Mouse (Mus musculus) limb, embryonic 15.5 days (tissue): ENCODE results near the gene Dhx15. TPM values are rescaled to one million over a fixed set of nuclear protein-coding genes. Genes with fewer than 3 reads are reported as not detected.

Experiments
- ATAC-seq: fragments of 200-750 bp; cut with Nextera tagmentation; 2 replicates; pipeline ENCODE4 v1.8.0; 2017; ENCODE audit warnings: low read depth, moderate TSS enrichment; ENCODE audit not compliant: insufficient number of reproducible peaks, low FRiP score, low TSS enrichment
- H3K27ac ChIP-seq: fragments of 300-500 bp; sonication (generic); 2 replicates; pipeline ENCODE4 v1.5.1; 2015; ENCODE audit warnings: moderate library complexity, mild to moderate bottlenecking, inconsistent platforms
- H3K27me3 ChIP-seq: fragments of 300-500 bp; sonication (generic); 2 replicates; pipeline ENCODE4 v1.6.1; 2015; ENCODE audit warnings: inconsistent platforms
- H3K36me3 ChIP-seq: fragments of 300-500 bp; sonication (generic); 2 replicates; pipeline ENCODE4 v1.6.1; 2015; ENCODE audit warnings: inconsistent platforms
- H3K4me1 ChIP-seq: fragments of 300-500 bp; sonication (generic); 2 replicates; pipeline ENCODE4 v1.6.1; 2015; ENCODE audit warnings: inconsistent platforms
- H3K4me2 ChIP-seq: fragments of 300-500 bp; sonication (generic); 2 replicates; pipeline ENCODE4 v1.6.1; 2015; ENCODE audit warnings: mild to moderate bottlenecking, inconsistent platforms
- H3K4me3 ChIP-seq: fragments of 300-500 bp; sonication (generic); 2 replicates; pipeline ENCODE4 v1.5.1; 2015; ENCODE audit warnings: mild to moderate bottlenecking, inconsistent platforms
- H3K9ac ChIP-seq: fragments of 300-500 bp; sonication (generic); 2 replicates; pipeline ENCODE4 v1.6.1; 2015; ENCODE audit warnings: inconsistent platforms
- H3K9me3 ChIP-seq: fragments of 300-500 bp; sonication (generic); 2 replicates; pipeline ENCODE4 v1.6.1; 2016; ENCODE audit warnings: inconsistent platforms
- WGBS: fragments of 180-500 bp; shearing (Covaris S2); methylation state at CpG from one replicate; pipeline ENCODE4 v1.1.7; 2015; 5-methylcytosine and 5-hydroxymethylcytosine counted together
- polyA plus RNA-seq: library from polyadenylated mRNA; unstranded; fragments of >200 nt; fragmentation: Nextera tagmentation; extraction: Ambion mirVana; gene quantifications from 2 replicates; pipeline ENCODE4 v1.2.1, GENCODE M21; 2015

Dhx15 gene
- polyA plus RNA-seq, 1 experiment from 2014 or later = 139 TPM

DNA sequence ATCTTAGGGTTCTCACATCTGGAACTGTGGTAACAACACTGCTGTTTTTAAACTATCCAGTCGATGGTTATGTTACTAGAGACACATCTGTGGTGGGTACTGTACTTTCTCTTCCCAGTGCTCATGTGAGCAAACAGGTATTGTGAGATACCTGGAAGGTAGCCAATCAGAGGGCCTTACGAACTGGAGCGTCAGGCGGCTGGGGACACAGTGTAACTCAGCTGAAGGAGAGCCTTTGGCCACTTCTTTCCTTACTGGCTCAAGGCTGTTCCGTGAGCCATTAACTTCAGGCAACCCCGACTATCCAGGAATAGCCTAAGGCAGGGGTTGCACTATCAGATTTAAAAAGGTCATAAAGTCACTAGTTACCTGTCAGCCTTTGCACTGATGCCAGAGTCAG lies 51.5 kb downstream of the Dhx15 start:
- Histone ChIP-seq H3K4me2 (no peak overlapping the region), H3K27ac (no peak overlapping the region), H3K9ac (no peak overlapping the region), H3K36me3 (peaks cover 23% of the 10 kb centered on the region; the same call in 1 of the 2 replicates), H3K4me3 (no peak overlapping the region), H3K27me3 (no peaks in the 10 kb centered on the region), H3K9me3 (no peaks in the 10 kb centered on the region), H3K4me1 (peaks cover 6% of the 10 kb centered on the region)
- ATAC-seq = no peak
- WGBS = 65% methylated on average over 6 of the region's 6 CpGs

DNA sequence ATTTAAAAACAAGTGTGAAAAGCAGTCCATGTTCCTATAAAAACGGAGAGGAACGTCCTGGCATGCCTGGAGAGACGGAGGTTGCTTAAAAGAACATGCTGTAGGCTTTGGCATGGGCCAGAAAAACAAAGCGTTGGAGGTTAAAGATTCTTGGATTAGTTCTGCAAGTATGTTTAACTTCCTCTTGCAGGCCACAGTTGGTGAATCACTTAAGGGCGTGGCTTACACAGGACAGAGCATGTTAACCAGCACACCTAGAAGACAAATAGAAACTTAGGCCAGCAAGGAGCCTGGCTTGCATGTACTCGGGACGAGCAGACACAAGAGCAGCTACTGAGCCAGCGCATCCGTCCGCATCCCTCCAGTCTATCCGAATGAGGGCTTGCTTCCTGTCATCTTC lies 52.2 kb downstream of the Dhx15 start:
- WGBS = 71% methylated on average over 11 of the region's 11 CpGs
- no peak overlapping the region for H3K4me2 ChIP-seq
- no peaks in the 10 kb centered on the region for H3K27me3 ChIP-seq
- no peaks in the 10 kb centered on the region for H3K9me3 ChIP-seq
- no peak overlapping the region for H3K9ac ChIP-seq
- peaks cover 23% of the 10 kb centered on the region; the same call in 1 of the 2 replicates for H3K36me3 ChIP-seq
- no peak for ATAC-seq
- peaks cover 6% of the 10 kb centered on the region for H3K4me1 ChIP-seq
- H3K27ac ChIP-seq = 0 out of 2 replicates have a peak overlapping the region, but pooled peaks have one; percentile 9
- H3K4me3 ChIP-seq = no peak overlapping the region

DNA sequence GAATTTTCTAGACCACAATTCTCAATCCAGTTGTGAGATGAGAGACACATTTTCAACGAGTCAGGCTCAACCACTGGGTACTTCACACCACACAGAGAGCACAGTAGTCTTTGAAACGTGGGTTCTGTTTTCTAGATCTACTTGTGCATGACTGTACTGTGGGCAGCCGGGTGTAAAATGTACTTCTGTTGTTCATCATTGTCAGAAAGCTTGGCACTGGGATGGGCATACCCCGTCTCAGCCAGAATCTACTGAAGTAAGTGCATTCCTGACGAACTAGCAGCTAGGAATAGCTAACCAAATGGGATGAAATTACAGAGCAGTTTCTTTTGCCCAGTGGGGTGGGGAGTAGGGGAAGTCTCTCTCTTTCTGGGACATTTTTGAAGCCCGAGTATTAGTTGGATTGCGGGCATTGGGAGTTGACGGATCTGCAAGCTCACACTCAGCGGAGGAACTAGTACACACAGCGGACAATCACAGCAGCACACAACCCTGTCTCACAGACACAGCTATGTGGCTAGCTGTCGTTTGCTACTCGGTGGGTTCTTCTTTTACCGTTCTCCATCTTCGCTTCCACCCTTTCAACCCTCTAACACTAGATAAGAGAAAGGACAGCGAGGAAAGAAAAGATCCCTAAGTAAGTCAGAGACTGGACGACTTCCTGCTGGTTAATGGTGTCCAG lies 54.7 kb downstream of the Dhx15 start:
- Histone ChIP-seq H3K4me1 (peaks cover 6% of the 10 kb centered on the region), H3K9me3 (no peaks in the 10 kb centered on the region)

DNA sequence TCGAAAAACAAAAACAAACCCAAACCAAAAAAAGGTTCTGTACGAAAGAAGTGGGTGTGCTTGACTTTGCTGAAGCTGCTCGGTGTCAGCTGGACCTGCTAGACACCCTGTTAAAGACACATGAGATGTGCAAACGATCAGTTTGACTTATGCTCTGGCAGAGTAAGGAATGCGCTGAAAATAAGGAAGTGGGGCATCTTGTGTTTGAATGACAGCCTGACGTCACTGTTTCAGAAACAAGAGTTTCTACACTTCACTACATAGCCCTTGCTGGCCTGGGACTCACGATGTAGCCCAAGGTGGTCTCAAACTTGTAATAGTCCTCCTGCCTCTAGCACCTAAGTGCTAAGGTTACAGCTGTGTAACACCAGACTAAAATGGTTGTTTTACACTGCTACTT lies 57.5 kb downstream of the Dhx15 start:
- no peak overlapping the region for H3K27ac ChIP-seq
- 90% methylated on average over 7 of the region's 7 CpGs for WGBS
- ATAC-seq = no peak
- peaks cover 5% of the 10 kb centered on the region; the same call in 1 of the 2 replicates for H3K36me3 ChIP-seq
- no peak overlapping the region for H3K9ac ChIP-seq
- no peak overlapping the region for H3K4me2 ChIP-seq
- H3K27me3 ChIP-seq = no peaks in the 10 kb centered on the region
- no peak overlapping the region for H3K4me3 ChIP-seq
- H3K4me1 ChIP-seq = no peaks in the 10 kb centered on the region
- no peaks in the 10 kb centered on the region for H3K9me3 ChIP-seq

More for the DNA sequence above, 54.7 kb downstream of the Dhx15 start:
- peaks cover 16% of the 10 kb centered on the region; the same call in 1 of the 2 replicates for H3K36me3 ChIP-seq
- no peak overlapping the region for H3K27ac ChIP-seq
- no peak overlapping the region for H3K4me3 ChIP-seq
- no peak for ATAC-seq
- H3K4me2 ChIP-seq = no peak overlapping the region
- 78% methylated on average over 16 of the region's 16 CpGs for WGBS
- no peaks in the 10 kb centered on the region for H3K27me3 ChIP-seq
- H3K9ac ChIP-seq = no peak overlapping the region

DNA sequence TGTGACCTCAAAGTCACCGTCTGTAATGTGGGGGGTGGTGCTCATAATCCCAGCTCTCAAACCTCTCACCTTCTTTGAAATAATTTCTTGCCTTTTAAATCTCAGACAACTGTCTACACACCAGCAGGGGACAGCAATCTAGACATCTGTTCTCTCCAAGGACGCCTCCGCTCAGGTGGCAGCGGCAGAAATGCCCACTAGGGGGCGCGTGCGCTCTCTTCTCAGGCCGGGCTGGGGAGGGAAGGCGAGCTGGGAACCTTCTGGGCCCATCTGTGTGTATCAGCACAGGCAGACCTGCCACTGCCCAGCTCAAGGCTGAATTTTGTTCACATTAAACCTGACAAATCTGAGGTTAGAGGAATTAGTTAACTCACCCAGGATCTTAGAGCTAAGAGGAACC lies 58.2 kb downstream of the Dhx15 start:
- Histone ChIP-seq H3K4me2 (no peak overlapping the region), H3K27ac (no peak overlapping the region), H3K4me3 (no peak overlapping the region), H3K36me3 (no peaks in the 10 kb centered on the region), H3K4me1 (no peaks in the 10 kb centered on the region), H3K9ac (no peak overlapping the region), H3K9me3 (no peaks in the 10 kb centered on the region), H3K27me3 (no peaks in the 10 kb centered on the region)
- WGBS = 17% methylated on average over 9 of the region's 9 CpGs
- ATAC-seq = no peak

DNA sequence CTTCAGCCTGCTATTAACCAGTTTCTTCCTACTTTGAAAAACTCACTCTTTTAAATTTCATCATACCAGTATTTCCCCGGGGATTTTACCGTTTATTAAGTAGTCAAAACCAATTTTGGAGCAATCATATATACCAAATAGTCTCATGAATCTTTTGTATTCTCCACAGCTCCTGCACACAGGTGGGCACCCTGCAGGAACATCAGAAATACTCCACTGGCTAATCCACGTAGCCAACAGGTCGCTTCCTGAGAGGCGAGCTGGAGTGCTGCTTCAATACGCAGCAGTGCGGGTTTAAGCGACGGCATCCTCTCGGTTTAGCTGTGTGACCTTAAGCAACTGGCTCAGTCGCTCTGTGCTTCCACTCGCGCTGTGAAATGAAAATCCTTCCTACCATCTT lies 58.9 kb downstream of the Dhx15 start:
- Histone ChIP-seq H3K4me1 (no peaks in the 10 kb centered on the region), H3K9me3 (no peaks in the 10 kb centered on the region), H3K4me3 (no peak overlapping the region), H3K27ac (no peak overlapping the region), H3K36me3 (no peaks in the 10 kb centered on the region), H3K27me3 (no peaks in the 10 kb centered on the region), H3K4me2 (no peak overlapping the region), H3K9ac (no peak overlapping the region)
- WGBS = 89% methylated on average over 13 of the region's 13 CpGs
- ATAC-seq = no peak

DNA sequence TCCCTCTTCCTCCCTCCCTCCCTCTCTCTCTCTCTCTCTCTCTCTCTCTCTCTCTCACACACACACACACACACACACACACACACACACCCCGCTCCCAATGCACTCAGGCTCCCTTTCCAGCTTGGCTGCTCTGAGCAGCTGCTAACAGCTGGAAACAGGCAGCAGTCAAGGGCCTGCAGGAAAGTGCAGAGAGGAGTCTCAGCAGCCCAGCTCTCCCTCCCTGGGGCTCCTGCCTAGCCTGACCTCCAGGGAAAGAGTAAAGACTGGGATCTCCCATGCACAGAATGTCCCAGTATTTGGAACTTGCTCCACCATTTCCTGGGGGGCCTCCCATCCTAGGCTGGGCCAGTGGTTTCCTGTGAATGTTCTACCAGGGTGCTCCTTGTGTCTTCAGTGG lies 59.8 kb downstream of the Dhx15 start:
- Histone ChIP-seq H3K4me1 (no peaks in the 10 kb centered on the region), H3K9ac (no peak overlapping the region), H3K9me3 (no peaks in the 10 kb centered on the region), H3K4me3 (no peak overlapping the region), H3K27me3 (no peaks in the 10 kb centered on the region), H3K4me2 (no peak overlapping the region), H3K27ac (no peak overlapping the region), H3K36me3 (no peaks in the 10 kb centered on the region)
- no peak for ATAC-seq
- WGBS = 88% methylated on average over 1 of the region's 1 CpGs

DNA sequence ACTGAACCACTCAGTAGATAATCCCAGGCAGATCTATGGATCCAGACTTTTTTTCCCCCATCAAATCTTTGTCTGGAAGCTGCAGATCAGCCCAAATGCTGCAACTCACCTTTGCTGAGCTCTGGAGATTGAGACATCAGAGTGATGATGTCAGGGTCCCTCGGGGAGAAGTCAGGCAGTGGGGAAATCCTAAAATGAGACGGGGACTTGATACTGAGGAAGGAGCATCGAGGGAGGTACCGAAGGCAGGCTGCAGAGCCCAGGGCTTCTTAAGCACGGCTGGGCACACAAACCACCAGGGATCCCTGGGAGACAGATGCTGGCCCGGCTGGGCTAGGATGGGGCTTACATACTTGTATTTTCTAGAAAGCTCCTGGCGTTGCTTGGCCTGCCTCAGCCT lies 64.1 kb downstream of the Dhx15 start:
- Histone ChIP-seq H3K4me2 (no peak overlapping the region), H3K27me3 (no peaks in the 10 kb centered on the region), H3K9ac (no peak overlapping the region), H3K9me3 (no peaks in the 10 kb centered on the region), H3K4me3 (no peak overlapping the region), H3K27ac (no peak overlapping the region), H3K36me3 (no peaks in the 10 kb centered on the region), H3K4me1 (no peaks in the 10 kb centered on the region)
- no peak for ATAC-seq
- WGBS = 60% methylated on average over 7 of the region's 7 CpGs

DNA sequence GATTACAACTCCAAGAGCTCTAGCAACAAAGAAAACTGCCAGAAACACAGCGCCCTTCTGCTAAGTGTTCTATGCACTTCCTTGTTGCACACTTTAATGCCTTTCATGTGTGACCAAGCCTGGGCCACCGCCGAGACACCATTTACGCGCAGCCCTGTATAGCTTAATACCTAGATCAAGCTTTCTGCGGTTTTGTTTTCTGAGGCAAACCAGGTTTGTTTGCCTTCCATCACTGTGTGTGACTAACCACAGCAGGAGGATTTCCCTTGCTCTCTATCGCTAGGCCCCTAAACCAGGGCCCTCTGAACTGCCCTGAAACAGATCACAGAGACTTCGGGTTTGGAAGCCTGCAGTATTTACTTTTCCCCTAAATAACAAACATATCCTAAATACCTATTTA lies 64.5 kb downstream of the Dhx15 start:
- H3K4me3 ChIP-seq = no peak overlapping the region
- H3K4me1 ChIP-seq = no peaks in the 10 kb centered on the region
- no peak overlapping the region for H3K27ac ChIP-seq
- no peak overlapping the region for H3K4me2 ChIP-seq
- no peak for ATAC-seq
- no peaks in the 10 kb centered on the region for H3K9me3 ChIP-seq
- H3K27me3 ChIP-seq = no peaks in the 10 kb centered on the region
- no peaks in the 10 kb centered on the region for H3K36me3 ChIP-seq
- no peak overlapping the region for H3K9ac ChIP-seq
- WGBS = 52% methylated on average over 8 of the region's 8 CpGs

DNA sequence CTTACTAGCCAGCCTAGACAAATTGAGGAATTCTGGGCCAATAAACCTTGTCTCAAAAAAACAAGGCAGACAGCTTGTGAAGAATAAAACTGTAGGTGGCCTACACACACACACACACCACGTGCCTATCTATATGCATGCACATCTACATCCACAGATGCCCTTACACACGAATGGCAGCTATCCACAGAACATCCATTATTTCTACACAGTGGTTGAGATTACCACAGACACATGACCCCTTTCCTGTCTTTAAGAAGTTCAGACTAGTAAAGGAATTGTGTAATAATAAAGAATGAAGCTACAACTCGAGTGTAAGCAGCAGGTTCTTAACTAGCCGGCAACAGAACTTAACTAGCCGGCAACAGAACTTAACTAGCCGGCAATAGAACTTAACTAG lies 68.2 kb downstream of the Dhx15 start:
- H3K4me3 ChIP-seq = no peak overlapping the region
- WGBS = 77% methylated on average over 6 of the region's 6 CpGs
- H3K27ac ChIP-seq = no peak overlapping the region
- H3K9ac ChIP-seq = no peak overlapping the region
- no peak for ATAC-seq
- no peak overlapping the region for H3K4me2 ChIP-seq
- H3K27me3 ChIP-seq = peaks cover 5% of the 10 kb centered on the region; the same call in 1 of the 2 replicates
- H3K9me3 ChIP-seq = no peaks in the 10 kb centered on the region
- no peaks in the 10 kb centered on the region for H3K36me3 ChIP-seq
- H3K4me1 ChIP-seq = no peaks in the 10 kb centered on the region

DNA sequence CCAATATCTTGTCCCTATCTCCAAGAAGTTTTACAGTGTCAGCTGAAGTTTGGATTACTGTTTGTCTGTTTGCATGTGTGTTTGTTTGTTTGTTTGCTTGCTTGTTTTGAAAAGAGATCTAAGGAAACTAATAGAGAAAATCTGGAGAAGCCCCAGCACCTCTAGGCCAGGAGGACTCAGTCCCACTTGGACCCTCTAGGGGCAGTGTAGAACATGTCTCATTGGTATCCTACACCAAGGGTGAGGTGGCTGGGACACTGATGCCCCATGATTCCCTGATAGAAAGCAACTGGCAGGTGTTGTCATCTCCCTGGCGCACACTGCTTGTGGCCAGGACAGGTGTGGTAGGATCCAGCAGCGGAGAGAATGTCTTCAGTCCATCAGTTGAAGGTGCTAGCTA lies 70.5 kb downstream of the Dhx15 start:
- Histone ChIP-seq H3K4me1 (peaks cover 17% of the 10 kb centered on the region), H3K9ac (no peak overlapping the region), H3K4me3 (no peak overlapping the region), H3K27ac (no peak overlapping the region), H3K4me2 (no peak overlapping the region), H3K9me3 (no peaks in the 10 kb centered on the region), H3K36me3 (no peaks in the 10 kb centered on the region), H3K27me3 (peaks cover 27% of the 10 kb centered on the region)
- 77% methylated on average over 2 of the region's 2 CpGs for WGBS
- ATAC-seq = no peak

DNA sequence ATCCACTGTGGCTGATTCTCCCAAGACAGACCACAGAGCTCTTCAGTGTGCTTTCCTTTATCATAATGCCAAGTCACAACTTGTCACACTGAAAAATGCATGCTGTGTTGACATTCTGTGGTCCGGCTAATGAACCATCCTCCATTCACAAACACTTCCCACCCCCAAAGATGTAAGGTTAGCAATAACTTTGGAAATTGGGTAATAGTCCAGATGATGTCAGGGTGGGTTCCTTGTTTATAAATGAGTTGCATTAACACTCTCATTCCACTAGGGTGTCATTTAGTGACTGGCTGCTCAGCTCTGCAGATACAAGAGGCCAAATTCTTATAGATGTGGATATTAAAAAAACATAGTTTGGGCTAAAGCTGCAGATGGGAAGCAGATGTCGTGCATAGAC lies 71.1 kb downstream of the Dhx15 start:
- Histone ChIP-seq H3K9me3 (no peaks in the 10 kb centered on the region), H3K4me1 (peaks cover 23% of the 10 kb centered on the region), H3K4me3 (no peak overlapping the region), H3K27ac (no peak overlapping the region), H3K9ac (no peak overlapping the region), H3K4me2 (no peak overlapping the region), H3K27me3 (peaks cover 33% of the 10 kb centered on the region), H3K36me3 (no peaks in the 10 kb centered on the region)
- WGBS = 63% methylated on average over 2 of the region's 2 CpGs
- ATAC-seq = no peak

DNA sequence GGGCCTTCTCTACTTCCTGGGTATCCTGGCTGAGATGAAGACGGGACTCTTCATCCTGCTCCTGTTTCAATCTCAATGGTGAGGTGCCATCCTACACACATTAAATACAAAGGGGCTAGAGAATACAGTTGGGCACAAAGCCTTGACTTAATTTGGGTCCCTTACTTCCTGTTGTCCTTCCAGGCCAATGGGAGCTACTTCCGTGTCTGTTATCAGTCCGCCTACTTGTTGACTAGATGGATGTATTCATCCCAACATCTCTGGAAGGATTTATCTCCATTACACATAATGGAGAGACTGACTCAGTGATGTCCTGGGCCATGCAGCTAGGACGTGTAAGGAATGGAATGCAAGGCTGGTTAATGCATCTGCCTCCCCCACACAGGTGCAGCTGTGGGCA lies 72.5 kb downstream of the Dhx15 start:
- H3K27ac ChIP-seq = no peak overlapping the region
- ATAC-seq = no peak
- 89% methylated on average over 4 of the region's 4 CpGs for WGBS
- peaks cover 37% of the 10 kb centered on the region for H3K4me1 ChIP-seq
- no peaks in the 10 kb centered on the region for H3K36me3 ChIP-seq
- H3K4me2 ChIP-seq = no peak overlapping the region
- H3K27me3 ChIP-seq = peaks cover 46% of the 10 kb centered on the region
- no peaks in the 10 kb centered on the region for H3K9me3 ChIP-seq
- no peak overlapping the region for H3K4me3 ChIP-seq
- H3K9ac ChIP-seq = no peak overlapping the region
